Mouse (Mus musculus): ENCODE data around the gene Atp6ap1l. TPM values are rescaled to one million over a fixed set of nuclear protein-coding genes. Genes with fewer than 3 reads are reported as not detected.
"Not testable (repeated sequence)": the region's sequence is repeated elsewhere in the genome, so short reads cannot be mapped to it uniquely, and the experiment has no call there.

Atp6ap1l gene
- 0.28 and 0.88 TPM in 2 replicates for polyA plus RNA-seq (2015; fragmentation: Nextera tagmentation; extraction: Ambion mirVana)

DNA sequence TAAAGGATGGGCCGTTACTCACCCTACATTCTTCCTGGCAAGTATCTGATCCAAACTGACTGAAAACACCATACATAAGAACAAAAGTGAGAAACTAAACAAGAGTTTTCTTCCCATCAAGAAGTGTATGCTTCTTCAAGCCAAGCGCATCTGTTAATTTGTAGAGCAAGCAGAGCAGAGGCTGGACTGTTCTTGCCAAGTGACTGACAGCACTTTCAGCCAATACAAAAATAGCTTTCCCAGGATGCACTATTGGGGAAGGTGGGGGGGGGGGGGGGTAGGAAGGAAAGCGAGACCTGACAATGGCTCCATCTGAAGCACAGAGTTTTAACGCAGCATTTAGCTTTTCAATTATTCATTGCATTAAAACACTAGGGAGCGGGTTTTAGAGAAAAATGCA lies at the start of gene Atp6ap1l:
TSS of gene Atp6ap1l (minus strand) at position 180 of the 400 bp plus-strand sequence.
- no peak within 1 kb of the TSS for H3K4me2 ChIP-seq
- H3K4me3 ChIP-seq = no peak within 1 kb of the TSS
- no peaks in the 10 kb centered on the region for H3K27me3 ChIP-seq (replicated peaks)
- no peak within 1 kb of the TSS for H3K9ac ChIP-seq
- no peaks in the 10 kb centered on the region for H3K4me1 ChIP-seq
- no peaks in the 10 kb centered on the region for H3K9me3 ChIP-seq
- WGBS = 76% methylated on average over 5 of the region's 5 CpGs
- H3K36me3 ChIP-seq (replicated peaks) = no peaks in the 10 kb centered on the region
- ATAC-seq (replicated peaks) = no peak
- H3K27ac ChIP-seq = no peak within 1 kb of the TSS

DNA sequence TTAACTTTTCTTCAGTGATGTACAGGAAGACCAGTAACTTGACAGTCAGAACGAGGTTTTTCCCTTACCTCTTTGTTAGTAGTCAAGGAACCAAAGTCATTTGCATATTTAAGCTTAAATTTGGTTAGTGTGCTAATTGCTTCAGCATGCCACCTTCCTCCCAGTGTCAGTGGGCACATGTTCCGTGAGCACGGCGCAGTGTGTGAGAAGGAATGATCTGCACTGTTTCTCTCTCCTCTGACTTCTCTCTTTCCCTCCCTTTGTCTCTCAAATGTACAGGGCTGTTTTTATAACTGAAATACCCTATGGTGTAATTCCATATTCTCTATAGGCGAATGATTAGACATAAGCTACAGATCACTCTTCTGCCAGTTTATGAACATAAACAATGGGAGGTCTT lies 34.4 kb upstream of the Atp6ap1l start:
- no peak for ATAC-seq (replicated peaks)
- H3K27me3 ChIP-seq (replicated peaks) = no peaks in the 10 kb centered on the region
- H3K4me3 ChIP-seq = no peak overlapping the region
- H3K4me2 ChIP-seq = no peak overlapping the region
- 80% methylated on average over 5 of the region's 5 CpGs for WGBS
- H3K27ac ChIP-seq = no peak overlapping the region
- no peaks in the 10 kb centered on the region for H3K4me1 ChIP-seq
- H3K9me3 ChIP-seq = no peaks in the 10 kb centered on the region
- no peaks in the 10 kb centered on the region for H3K36me3 ChIP-seq (replicated peaks)
- H3K9ac ChIP-seq = no peak overlapping the region

DNA sequence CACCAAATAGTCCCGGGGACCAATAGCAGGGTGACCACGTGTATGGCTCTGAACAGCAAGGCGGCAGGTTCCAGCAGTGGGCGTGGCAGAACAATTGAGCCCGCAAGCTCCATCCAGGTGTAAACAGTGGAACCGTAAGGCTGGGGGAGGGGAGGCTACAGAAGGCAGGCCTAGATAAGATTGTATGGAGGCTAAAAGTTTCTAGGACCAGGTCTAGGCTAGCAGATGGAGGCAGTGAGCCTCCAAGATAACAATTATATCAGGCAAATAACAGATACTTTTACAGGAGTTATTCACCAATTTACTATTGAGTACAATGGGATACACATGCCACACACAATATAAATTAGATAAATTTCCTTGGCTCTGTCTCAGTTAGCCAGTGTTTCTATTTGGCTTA lies 34.0 kb upstream of the Atp6ap1l start:
- no peak for ATAC-seq (replicated peaks)
- H3K27ac ChIP-seq = no peak overlapping the region
- WGBS = 63% methylated on average over 6 of the region's 6 CpGs
- H3K27me3 ChIP-seq (replicated peaks) = no peaks in the 10 kb centered on the region
- no peaks in the 10 kb centered on the region for H3K9me3 ChIP-seq
- no peak overlapping the region for H3K9ac ChIP-seq
- H3K4me3 ChIP-seq = no peak overlapping the region
- H3K4me2 ChIP-seq = no peak overlapping the region
- H3K36me3 ChIP-seq (replicated peaks) = no peaks in the 10 kb centered on the region
- no peaks in the 10 kb centered on the region for H3K4me1 ChIP-seq

- WGBS = 94% methylated on average over 7 of the region's 7 CpGs
Observed at GRCm38 (mm10) chr13:90935852-90936251, 30.7 kb upstream of the Atp6ap1l start.

GRCm38 (mm10) chr13:90933256-90933655 lies 28.1 kb upstream of the Atp6ap1l start:
- H3K27me3 ChIP-seq (replicated peaks) = no peaks in the 10 kb centered on the region
- H3K4me1 ChIP-seq = no peaks in the 10 kb centered on the region
- no peak overlapping the region for H3K27ac ChIP-seq
- 63% methylated on average over 3 of the region's 3 CpGs for WGBS
- no peak overlapping the region for H3K4me3 ChIP-seq
- H3K9ac ChIP-seq = no peak overlapping the region
- no peak overlapping the region for H3K4me2 ChIP-seq
- H3K36me3 ChIP-seq (replicated peaks) = 0 out of 2 replicates have a peak, but pooled peaks cover 4% of the 10 kb centered on the region
- no peaks in the 10 kb centered on the region for H3K9me3 ChIP-seq
- ATAC-seq (replicated peaks) = no peak

More at GRCm38 (mm10) chr13:90935852-90936251, 30.7 kb upstream of the Atp6ap1l start:
- Histone ChIP-seq H3K9me3 (no peaks in the 10 kb centered on the region), H3K4me3 (no peak overlapping the region), H3K27me3 (replicated peaks) (no peaks in the 10 kb centered on the region), H3K4me2 (no peak overlapping the region), H3K36me3 (replicated peaks) (no peaks in the 10 kb centered on the region), H3K9ac (no peak overlapping the region), H3K27ac (no peak overlapping the region), H3K4me1 (no peaks in the 10 kb centered on the region)
- no peak for ATAC-seq (replicated peaks)

DNA sequence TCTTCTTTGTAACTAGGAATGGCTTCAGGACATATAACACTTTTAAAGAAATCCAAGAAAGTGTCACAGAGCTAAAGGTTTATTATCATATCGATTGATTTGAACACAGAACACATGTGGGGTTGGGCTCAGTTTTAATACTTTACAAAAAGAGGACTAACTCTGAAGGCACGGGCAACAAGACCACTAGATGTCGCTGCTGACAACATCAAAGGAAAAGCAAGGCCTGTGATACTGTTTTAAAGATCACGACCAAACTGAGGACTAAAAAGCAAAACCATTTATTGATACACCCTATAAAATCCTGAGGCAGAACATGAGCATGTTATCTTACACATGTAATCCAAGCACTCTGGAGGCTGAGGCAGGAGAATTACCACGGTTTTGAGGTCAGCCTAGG lies 24.7 kb upstream of the Atp6ap1l start:
- no peak overlapping the region for H3K27ac ChIP-seq
- no peak overlapping the region for H3K4me3 ChIP-seq
- no peak overlapping the region for H3K9ac ChIP-seq
- H3K4me1 ChIP-seq = no peaks in the 10 kb centered on the region
- peaks cover 29% of the 10 kb centered on the region for H3K36me3 ChIP-seq (replicated peaks)
- 20% methylated on average over 5 of the region's 5 CpGs for WGBS
- no peaks in the 10 kb centered on the region for H3K9me3 ChIP-seq
- H3K4me2 ChIP-seq = no peak overlapping the region
- H3K27me3 ChIP-seq (replicated peaks) = no peaks in the 10 kb centered on the region
- ATAC-seq (replicated peaks) = peak; percentile 48; the same call in 1 of the 2 replicates

DNA sequence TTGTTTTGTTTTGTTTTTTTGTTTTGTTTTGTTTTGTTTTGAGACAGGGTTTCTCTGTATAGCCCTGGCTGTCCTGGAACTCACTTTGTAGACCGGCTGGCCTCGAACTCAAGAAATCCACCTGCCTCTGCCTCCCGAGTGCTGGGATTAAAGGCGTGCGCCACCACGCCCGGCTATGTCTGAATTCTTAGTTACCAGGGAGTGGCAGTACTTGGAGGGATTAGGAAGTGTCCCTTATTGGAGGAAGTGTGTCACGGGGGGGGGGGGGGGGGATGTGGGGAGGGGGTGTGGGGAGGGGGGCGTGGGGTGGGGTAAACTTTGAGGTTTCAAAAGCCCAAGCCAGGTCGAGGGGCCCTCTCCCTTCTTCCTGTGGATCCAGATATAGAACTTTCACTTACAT lies 23.1 kb upstream of the Atp6ap1l start:
- not testable (repeated sequence) for H3K9ac ChIP-seq; H3K27ac ChIP-seq; H3K27me3 ChIP-seq (replicated peaks); H3K4me3 ChIP-seq; H3K4me2 ChIP-seq; H3K4me1 ChIP-seq; H3K9me3 ChIP-seq; ATAC-seq (replicated peaks)
- H3K36me3 ChIP-seq (replicated peaks) = peaks cover 31% of the 10 kb centered on the region
- 91% methylated on average over 9 of the region's 10 CpGs for WGBS

GRCm38 (mm10) chr13:90926938-90927633 lies 21.9 kb upstream of the Atp6ap1l start:
- Histone ChIP-seq H3K4me2 (no peak overlapping the region), H3K4me1 (peaks cover 9% of the 10 kb centered on the region), H3K4me3 (no peak overlapping the region), H3K9me3 (no peaks in the 10 kb centered on the region), H3K27ac (no peak overlapping the region), H3K36me3 (replicated peaks) (peaks cover 31% of the 10 kb centered on the region), H3K9ac (no peak overlapping the region), H3K27me3 (replicated peaks) (no peaks in the 10 kb centered on the region)
- ATAC-seq (replicated peaks) = no peak
- WGBS = 75% methylated on average over 5 of the region's 5 CpGs

- H3K9me3 ChIP-seq = no peaks in the 10 kb centered on the region
- peaks cover 31% of the 10 kb centered on the region for H3K36me3 ChIP-seq (replicated peaks)
- H3K4me2 ChIP-seq = no peak overlapping the region
- no peak overlapping the region for H3K27ac ChIP-seq
- no peak overlapping the region for H3K4me3 ChIP-seq
- peaks cover 10% of the 10 kb centered on the region for H3K4me1 ChIP-seq
- H3K9ac ChIP-seq = no peak overlapping the region
- ATAC-seq (replicated peaks) = no peak
- 80% methylated on average over 7 of the region's 7 CpGs for WGBS
- H3K27me3 ChIP-seq (replicated peaks) = no peaks in the 10 kb centered on the region
Observed at GRCm38 (mm10) chr13:90926125-90926765, 21.1 kb upstream of the Atp6ap1l start.

DNA sequence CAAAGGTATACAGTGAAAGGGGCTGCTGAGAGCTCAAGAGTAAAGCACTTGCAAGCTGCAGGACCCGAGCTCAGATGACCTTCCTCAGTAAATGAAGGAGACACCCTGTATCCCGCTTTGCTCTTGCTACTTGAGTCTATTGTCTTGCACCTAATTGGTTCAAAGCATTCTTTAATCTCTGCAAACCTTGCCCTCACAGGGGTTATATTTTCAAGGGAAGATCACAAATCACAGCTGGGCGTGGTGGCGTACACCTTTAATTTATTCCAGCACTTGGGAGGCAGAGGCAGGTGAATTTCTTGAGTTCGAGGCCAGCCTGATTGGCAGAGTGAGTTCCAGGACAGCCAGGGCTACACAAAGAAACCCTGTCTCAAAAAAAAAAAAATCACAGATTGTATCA lies 20.0 kb upstream of the Atp6ap1l start:
- no peak for ATAC-seq (replicated peaks)
- no peak overlapping the region for H3K27ac ChIP-seq
- H3K4me3 ChIP-seq = no peak overlapping the region
- H3K9ac ChIP-seq = no peak overlapping the region
- no peak overlapping the region for H3K4me2 ChIP-seq
- H3K9me3 ChIP-seq = no peaks in the 10 kb centered on the region
- H3K27me3 ChIP-seq (replicated peaks) = no peaks in the 10 kb centered on the region
- peaks cover 10% of the 10 kb centered on the region for H3K4me1 ChIP-seq
- 88% methylated on average over 5 of the region's 5 CpGs for WGBS
- peaks cover 31% of the 10 kb centered on the region for H3K36me3 ChIP-seq (replicated peaks)

DNA sequence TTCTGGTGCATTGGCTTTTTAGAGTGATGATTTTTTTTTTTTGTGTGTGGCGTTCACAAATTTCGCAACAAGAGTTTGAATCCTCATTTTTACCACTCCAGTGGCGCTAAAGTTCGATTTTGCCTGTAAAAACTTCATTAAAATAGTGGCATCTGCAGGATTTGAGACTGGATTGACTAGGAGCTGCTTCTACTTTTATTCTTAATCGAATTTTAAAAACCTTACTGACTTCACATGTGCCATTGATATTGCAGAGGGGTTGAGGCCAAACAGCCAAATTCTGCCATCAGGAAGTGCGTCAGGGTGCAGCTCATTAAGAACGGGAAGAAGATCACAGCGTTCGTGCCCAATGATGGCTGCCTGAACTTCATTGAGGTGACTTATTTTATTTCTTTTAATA lies 18.9 kb upstream of the Atp6ap1l start:
- no peak for ATAC-seq (replicated peaks)
- Histone ChIP-seq H3K4me2 (peak overlapping the region; percentile 63), H3K27ac (no peak overlapping the region), H3K36me3 (replicated peaks) (peaks cover 31% of the 10 kb centered on the region), H3K4me1 (peaks cover 10% of the 10 kb centered on the region), H3K9ac (peak overlapping the region; percentile 83; the same call in 1 of the 2 replicates), H3K4me3 (peak overlapping the region; percentile 96), H3K27me3 (replicated peaks) (no peaks in the 10 kb centered on the region), H3K9me3 (no peaks in the 10 kb centered on the region)
- WGBS = 55% methylated on average over 9 of the region's 9 CpGs

- H3K9ac ChIP-seq = peak overlapping the region; percentile 83
- H3K36me3 ChIP-seq (replicated peaks) = peaks cover 28% of the 10 kb centered on the region
- under 1% methylated on average over 13 of the region's 13 CpGs for WGBS
- H3K4me3 ChIP-seq = peak overlapping the region; percentile 96
- not testable (repeated sequence) for H3K9me3 ChIP-seq; ATAC-seq (replicated peaks); H3K27me3 ChIP-seq (replicated peaks)
- peaks cover 10% of the 10 kb centered on the region for H3K4me1 ChIP-seq
- H3K27ac ChIP-seq = peak overlapping the region; percentile 81
- H3K4me2 ChIP-seq = peak overlapping the region; percentile 63
Observed at GRCm38 (mm10) chr13:90923617-90924016, 18.5 kb upstream of the Atp6ap1l start.

All from midbrain, embryonic 15.5 days (tissue).